In the genomic region with DNA sequence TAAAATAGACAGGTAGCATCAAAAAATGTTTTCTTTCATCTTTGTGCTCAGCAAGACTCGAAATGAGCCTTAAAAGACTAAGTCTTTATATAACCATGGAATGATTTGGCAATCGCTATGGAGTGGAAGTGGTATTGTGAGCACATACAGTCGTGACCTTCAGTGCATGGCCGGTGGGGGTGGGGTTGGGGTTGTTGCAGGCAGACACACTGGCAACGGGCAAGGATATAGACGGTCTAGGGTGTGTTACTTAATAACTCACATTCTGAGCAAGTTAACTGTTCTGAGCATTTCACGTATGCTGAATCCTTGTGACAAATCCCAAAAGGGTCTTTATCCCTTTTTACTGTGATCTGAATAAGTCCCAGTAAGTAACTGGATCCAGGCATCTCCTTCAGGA, we compare ENCODE assay signal across 16 mouse cellular contexts.
"Had no signal": no experiment of that assay in that cellular context is flagged by ENCODE, and none has a peak within 500 bp of the region (broad histone marks: within the 10 kb centered on the region; RNA-seq: fewer than 3 reads in every experiment).

No protein-coding gene starts in this region.

- H3K27me3 ChIP-seq: intestine, embryonic 15.5 days; limb, embryonic 13.5 days; liver, embryonic 13.5 days; megakaryocyte, embryonic 14.5 days; midbrain, embryonic 13.5 days; neural tube, embryonic 13.5 days had no signal

- DNase-seq: layer of hippocampus, adult 9-11 months; liver, embryonic 13.5 days; lung, embryonic 14.5 days; lung, postnatal 36 days; thymus, adult 18-20 months; thymus, postnatal 4 days had no signal

- H3K4me1 ChIP-seq: megakaryocyte, embryonic 14.5 days had no signal

- H3K27ac ChIP-seq: intestine, embryonic 15.5 days; layer of hippocampus, adult 2 months; limb, embryonic 13.5 days; liver, embryonic 13.5 days had no signal

- H3K9ac ChIP-seq: intestine, embryonic 15.5 days; limb, embryonic 13.5 days; liver, embryonic 13.5 days; lung, embryonic 14.5 days; midbrain, embryonic 13.5 days; neural tube, embryonic 13.5 days had no signal

- H3K36me3 ChIP-seq: intestine, embryonic 15.5 days; limb, embryonic 10.5 days; limb, embryonic 13.5 days; liver, embryonic 13.5 days; midbrain, embryonic 10.5 days; midbrain, embryonic 13.5 days; neural tube, embryonic 13.5 days had no signal

- ATAC-seq: midbrain, embryonic 16.5 days had no signal

- H3K4me2 ChIP-seq: limb, embryonic 13.5 days; liver, embryonic 13.5 days; lung, embryonic 14.5 days; midbrain, embryonic 13.5 days; neural tube, embryonic 13.5 days had no signal

- H3K4me3 ChIP-seq: intestine, embryonic 15.5 days; layer of hippocampus, adult 2 months; limb, embryonic 10.5 days; limb, embryonic 13.5 days; liver, embryonic 13.5 days; megakaryocyte, embryonic 14.5 days; midbrain, embryonic 10.5 days; midbrain, embryonic 13.5 days; myocyte; neural tube, embryonic 13.5 days had no signal

- H3K9me3 ChIP-seq: intestine, embryonic 15.5 days; limb, embryonic 10.5 days; limb, embryonic 13.5 days; liver, embryonic 13.5 days; midbrain, embryonic 10.5 days; midbrain, embryonic 13.5 days; neural tube, embryonic 13.5 days had no signal
